Mouse (Mus musculus) embryo, embryonic 9.5 days (tissue): ENCODE results near the gene Fam198b.
"Not testable (repeated sequence)": the region's sequence is repeated elsewhere in the genome, so short reads cannot be mapped to it uniquely, and the experiment has no call there.

Experiments used
- DNase-seq: peaks from one replicate; pipeline ENCODE4 v3.0.0-alpha.2; 2017; ENCODE audit errors: extremely low spot score

Gene Fam198b

DNA sequence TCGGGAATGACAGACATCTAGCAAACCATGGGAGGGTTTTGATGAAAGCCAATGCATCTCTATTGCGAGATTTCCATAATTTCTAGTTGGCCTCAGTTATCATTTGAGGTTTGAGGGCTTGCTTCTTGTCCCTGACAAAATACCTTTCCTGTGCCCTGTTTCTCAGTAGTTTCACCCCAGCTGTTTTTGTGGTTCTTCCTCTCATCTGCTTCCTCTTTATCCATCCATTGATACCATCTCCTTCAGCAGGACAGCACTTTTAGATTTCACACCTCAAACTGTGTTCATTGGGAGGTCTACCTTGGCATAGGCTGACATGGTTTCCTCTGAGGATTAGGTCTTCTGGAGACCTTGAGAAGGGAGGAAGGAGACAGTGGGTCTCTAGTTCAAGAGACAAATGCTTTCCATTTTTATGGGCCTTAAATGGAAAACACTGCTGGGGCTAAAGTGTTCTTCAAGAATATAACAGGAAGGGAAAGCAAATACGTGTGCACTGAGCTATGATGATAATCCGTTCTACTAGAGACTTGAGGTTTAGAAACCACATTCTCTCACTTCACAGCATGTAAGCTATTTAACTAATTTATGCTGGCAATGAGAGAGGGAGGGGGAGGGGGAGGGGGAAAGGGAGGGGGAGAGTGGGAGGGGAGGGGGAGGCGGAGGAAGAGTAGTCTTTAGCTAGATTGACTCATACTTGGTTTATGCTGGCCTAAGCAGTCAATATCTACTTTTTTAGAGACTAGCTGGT is 41.8 kb downstream of the Fam198b start:
- no peak for DNase-seq

- no peak for DNase-seq
Observed at GRCm38 (mm10) chr3:79927050-79927449, 42.7 kb downstream of the Fam198b start.

GRCm38 (mm10) chr3:79928409-79928808 is 44.1 kb downstream of the Fam198b start:
- no peak for DNase-seq

DNA sequence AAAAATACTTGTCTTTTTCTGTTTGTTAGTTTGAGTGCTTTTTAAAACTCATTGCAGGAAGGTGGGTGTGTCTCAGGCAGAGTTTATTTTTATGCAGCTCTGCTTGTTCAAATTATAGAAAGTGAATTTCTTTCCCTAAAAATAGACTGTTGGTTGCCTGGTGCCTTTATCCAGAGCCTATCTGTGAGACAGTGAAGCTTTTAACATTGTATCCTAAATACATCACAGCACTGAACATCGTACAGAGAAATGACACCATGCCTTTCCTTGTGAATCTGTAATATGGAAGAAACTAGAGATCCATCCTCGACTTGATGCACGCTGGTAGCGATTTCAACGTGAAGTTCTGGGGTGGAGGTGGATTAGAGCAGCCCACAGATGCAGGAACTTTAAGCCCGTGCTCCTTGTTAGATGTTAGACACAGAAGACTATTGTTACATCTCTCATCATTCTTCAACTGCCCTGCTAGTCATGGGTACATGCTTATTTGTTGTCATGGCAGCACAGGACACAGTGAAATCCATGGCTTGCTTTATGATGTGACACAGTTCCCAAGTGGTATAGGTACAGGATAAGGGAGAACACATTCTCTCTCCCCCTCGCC is 45.9 kb downstream of the Fam198b start:
- DNase-seq, result no peak

GRCm38 (mm10) chr3:79936213-79936612 is 51.9 kb downstream of the Fam198b start:
- DNase-seq, result peak; percentile 29

GRCm38 (mm10) chr3:79936730-79937447 is 52.6 kb downstream of the Fam198b start:
- no peak for DNase-seq

- no peak for DNase-seq
Observed at GRCm38 (mm10) chr3:79947736-79948135, 63.4 kb downstream of the Fam198b start.

DNA sequence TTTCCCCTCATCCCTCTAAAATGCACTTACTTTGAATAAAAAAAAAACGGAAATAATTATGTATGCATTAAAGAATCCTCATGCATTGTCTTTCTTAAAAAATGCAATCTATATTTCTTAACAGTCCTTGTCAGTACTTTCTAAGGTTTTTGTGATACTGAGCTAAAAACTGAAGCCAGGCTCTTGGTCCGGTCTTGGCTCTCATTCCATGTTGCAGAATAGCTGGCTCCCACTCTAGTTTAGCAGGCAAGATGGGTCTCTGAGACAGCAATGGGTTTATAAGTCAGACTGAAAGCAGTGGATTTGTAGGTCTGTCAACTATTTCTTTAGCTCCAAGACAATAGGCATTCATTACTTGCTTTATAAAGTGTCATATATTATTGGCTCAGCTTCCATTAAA is 63.8 kb downstream of the Fam198b start:
- no peak for DNase-seq

GRCm38 (mm10) chr3:79953164-79953759 is 68.9 kb downstream of the Fam198b start:
- DNase-seq, result no peak

- no peak for DNase-seq
Observed at GRCm38 (mm10) chr3:79955262-79955661, 70.9 kb downstream of the Fam198b start.

GRCm38 (mm10) chr3:79956792-79957191 is 72.5 kb downstream of the Fam198b start:
- no peak for DNase-seq

DNA sequence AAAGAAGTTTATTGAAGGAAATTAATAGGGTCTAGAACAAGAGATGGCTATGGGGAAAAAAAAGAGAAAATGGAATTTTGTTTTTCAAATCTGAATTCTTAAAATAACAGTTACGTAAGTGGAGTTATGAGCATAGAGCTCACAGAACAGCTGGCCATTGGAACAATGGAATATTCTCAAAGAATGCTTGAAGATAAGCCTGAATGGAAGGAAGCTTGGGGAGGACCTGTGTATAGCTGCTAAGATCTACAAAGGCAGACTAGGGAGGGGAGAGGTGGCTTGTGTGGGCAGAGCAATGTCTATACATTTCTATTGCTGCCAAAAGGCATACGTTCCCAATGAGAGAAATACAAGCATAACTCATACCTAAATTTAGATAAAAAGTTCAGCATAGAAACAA is 73.4 kb downstream of the Fam198b start:
- DNase-seq, result no peak

- no peak for DNase-seq
Observed at GRCm38 (mm10) chr3:79966709-79967108, 82.4 kb downstream of the Fam198b start.

GRCm38 (mm10) chr3:79967346-79967745 is 83.0 kb downstream of the Fam198b start:
- no peak for DNase-seq

- no peak for DNase-seq
Observed at GRCm38 (mm10) chr3:79968426-79968825, 84.1 kb downstream of the Fam198b start.

DNA sequence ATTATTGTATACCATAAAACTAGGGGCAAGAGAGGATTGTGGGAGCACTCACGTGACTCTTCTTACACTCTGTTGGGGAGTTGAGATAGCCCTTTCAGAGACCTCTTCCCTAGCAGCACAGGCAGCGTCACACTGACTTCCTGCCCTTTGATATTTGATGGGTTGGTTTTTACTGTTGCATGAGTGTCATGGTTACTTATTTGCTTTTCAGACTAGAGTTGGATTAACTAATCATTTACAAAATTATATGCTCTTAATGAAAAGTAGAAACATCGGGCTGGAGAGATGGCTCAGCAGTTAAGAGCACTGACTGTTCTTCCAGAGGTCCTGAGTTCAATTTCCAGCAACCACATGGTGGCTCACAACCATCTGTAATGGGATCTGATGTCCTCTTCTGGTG is 85.2 kb downstream of the Fam198b start:
- DNase-seq, result not testable (repeated sequence)

- no peak for DNase-seq
Observed at GRCm38 (mm10) chr3:79970070-79970469, 85.7 kb downstream of the Fam198b start.

DNA sequence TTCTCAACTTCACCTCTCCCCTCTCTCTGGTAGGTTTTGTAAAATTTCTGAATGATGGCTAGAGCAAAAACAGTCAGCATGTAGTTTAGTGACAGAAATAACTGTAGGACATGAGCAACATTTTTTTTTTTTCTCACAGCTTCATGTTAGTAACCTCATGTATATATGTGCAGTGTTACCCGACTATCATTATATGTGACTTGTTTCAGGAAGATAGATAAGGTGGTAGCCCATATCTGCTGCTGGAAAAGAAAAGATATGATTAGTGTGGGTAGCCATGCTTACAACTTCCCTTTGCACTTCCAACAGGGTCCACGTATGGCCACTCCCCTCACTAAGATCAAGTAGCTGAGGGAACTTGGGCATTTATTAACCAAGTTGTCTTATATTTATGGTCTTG is 86.2 kb downstream of the Fam198b start:
- DNase-seq, result no peak

- no peak for DNase-seq
Observed at GRCm38 (mm10) chr3:79971542-79971941, 87.2 kb downstream of the Fam198b start.

DNA sequence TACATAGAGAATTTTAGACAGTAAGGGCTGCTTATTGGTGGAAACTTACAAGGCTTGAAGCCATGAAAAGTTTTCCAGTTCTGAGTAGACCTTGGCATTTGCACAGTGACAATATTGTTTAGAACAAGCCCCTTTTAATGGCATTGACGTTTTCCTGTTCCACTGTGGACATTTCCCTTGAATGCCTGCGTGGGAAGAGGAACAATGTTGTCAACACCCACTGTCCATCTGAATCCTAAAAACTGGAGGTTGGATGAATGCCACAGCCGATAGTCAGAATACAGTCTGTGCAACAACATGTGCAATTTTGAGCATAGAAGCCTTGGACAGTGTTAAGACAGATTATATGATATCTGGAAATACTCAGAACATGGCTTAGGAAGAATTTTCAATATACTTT is 92.5 kb downstream of the Fam198b start:
- no peak for DNase-seq

DNA sequence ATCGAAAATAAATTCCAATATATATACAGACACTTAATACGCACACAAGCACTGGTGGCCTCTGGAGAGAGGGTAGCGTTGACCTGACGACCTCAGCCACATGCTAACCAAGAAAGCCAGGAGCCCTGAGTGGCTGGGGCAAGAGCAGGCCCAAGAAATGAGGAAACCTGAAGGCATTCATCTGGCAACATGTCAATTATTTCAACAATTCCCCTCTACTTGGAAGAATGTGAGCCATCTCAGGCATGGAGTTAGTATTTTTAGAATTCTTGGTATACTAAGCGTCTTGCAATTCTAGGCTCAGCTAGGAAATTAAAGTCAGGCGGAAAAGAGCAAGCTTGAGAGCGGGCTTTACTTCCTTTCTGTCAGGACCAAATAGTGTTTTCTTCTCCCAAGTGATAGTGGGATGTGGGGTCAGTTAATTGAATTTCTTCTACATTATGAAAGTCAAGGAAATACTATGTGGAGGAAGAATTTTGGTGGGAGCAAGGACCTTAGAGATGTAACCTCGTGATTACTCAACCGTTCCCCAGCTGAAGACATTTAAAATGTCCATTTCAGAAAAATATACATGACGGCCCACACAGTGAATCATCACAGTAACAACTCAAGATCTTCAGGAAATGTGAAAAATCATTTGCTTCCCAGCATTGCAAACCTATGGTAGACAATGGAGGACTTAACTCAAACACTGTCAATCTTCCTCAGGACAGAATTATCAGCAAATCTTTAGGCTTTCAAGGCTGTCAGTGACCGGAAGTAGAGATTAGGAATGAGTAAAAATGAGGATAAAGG is 93.5 kb downstream of the Fam198b start:
- DNase-seq, result no peak

- no peak for DNase-seq
Observed at GRCm38 (mm10) chr3:79980714-79981113, 96.4 kb downstream of the Fam198b start.
